Mouse (Mus musculus): ENCODE measurements around the gene Enox1.

GRCm38 (mm10) chr14:77272248-77272930 is 115.8 kb downstream of the Enox1 start:
- TF ChIP-seq CTCF (IDR thresholded peaks at IDR 0.05; ENCODE audit: low read depth, low read length) (no peak), POLR2A (IDR thresholded peaks at IDR 0.05; ENCODE audit: borderline replicate concordance, low read depth, low read length) (no peak)
